Mouse (Mus musculus) cortical plate, adult 2 months (tissue): Measurements from ENCODE around the gene Brca2. TPM values are rescaled to one million over a fixed set of nuclear protein-coding genes. Genes with fewer than 3 reads are reported as not detected.
"Not testable (repeated sequence)": the region's sequence is repeated elsewhere in the genome, so short reads cannot be mapped to it uniquely, and the experiment has no call there.

Experiments used
- H3K27ac ChIP-seq: fragments of 200-500 bp; 2 replicates; pipeline ENCODE4 v1.5.1; 2012; ENCODE audit warnings: low read length, control low read depth, inconsistent platforms; ENCODE audit not compliant: insufficient read depth
- H3K4me1 ChIP-seq: fragments of 200-500 bp; 2 replicates; pipeline ENCODE4 v1.6.1; 2011; ENCODE audit warnings: low read length; ENCODE audit not compliant: control insufficient read depth, insufficient read depth
- H3K4me3 ChIP-seq: fragments of 200-500 bp; 2 replicates; pipeline ENCODE4 v1.5.1; 2011; ENCODE audit warnings: mild to moderate bottlenecking, low read length, control low read depth; ENCODE audit not compliant: insufficient read depth
- CTCF ChIP-seq: fragments of 200-500 bp; IDR thresholded peaks from 2 replicates; pipeline ENCODE4 v1.5.1; 2011; ENCODE audit warnings: mild to moderate bottlenecking, control low read depth, low read length; ENCODE audit not compliant: insufficient read depth; ENCODE audit errors: extremely low read depth
- POLR2A ChIP-seq: fragments of 200-500 bp; IDR thresholded peaks from 2 replicates; pipeline ENCODE4 v1.6.1; 2011; ENCODE audit warnings: mild to moderate bottlenecking, low read length, control low read depth; ENCODE audit not compliant: insufficient read depth; ENCODE audit errors: extremely low read depth
- polyA plus RNA-seq: library from polyadenylated mRNA; depleted of rRNA; stranded (reverse); fragments of >200 nt; gene quantifications from 2 replicates; pipeline ENCODE4 v1.2.3, GENCODE M21; 2012; rRNA removed

The Brca2 gene
- polyA plus RNA-seq, result 6.3 and 7.2 TPM in 2 replicates

- Histone ChIP-seq H3K4me3 (peak within 1 kb of the TSS; percentile 53), H3K27ac (no peak within 1 kb of the TSS), H3K4me1 (no peaks in the 10 kb centered on the region)
- TF ChIP-seq POLR2A, result peak; percentile 80
- TF ChIP-seq CTCF, result no peak
Observed at GRCm38 (mm10) chr5:150521937-150522866, at the start of gene Brca2. Gene Brca2 (plus strand): TSS chr5:150522630.

GRCm38 (mm10) chr5:150477364-150477763 lies 45.1 kb upstream of the Brca2 start:
- H3K27ac ChIP-seq, result no peak overlapping the region

DNA sequence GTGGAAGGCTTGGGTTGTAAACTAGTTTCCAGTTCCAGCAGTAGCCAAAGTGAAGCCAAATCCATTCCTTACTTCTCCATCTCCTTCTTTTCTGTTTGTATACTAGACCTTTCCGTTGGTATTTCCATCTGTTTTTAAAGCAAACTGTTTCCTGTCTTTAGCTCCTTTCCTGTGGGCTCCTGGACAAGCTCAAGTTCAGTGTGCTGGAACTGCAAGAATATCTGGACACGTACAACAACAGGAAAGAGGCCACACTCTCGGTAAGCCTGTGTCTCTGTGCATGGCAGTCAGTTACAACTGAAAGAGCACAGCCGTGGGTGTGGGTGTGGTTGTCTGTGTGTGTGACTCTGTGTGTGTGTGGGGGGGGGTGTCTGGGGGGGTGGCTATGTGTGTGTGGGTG lies 43.8 kb upstream of the Brca2 start:
- no peak overlapping the region for H3K27ac ChIP-seq
- peaks cover 2% of the 10 kb centered on the region; the same call in 1 of the 2 replicates for H3K4me1 ChIP-seq
- TF ChIP-seq CTCF, result no peak
- TF ChIP-seq POLR2A, result no peak
- H3K4me3 ChIP-seq, result no peak overlapping the region

More at GRCm38 (mm10) chr5:150477364-150477763, 45.1 kb upstream of the Brca2 start:
- TF ChIP-seq CTCF, result no peak
- TF ChIP-seq POLR2A, result no peak
- Histone ChIP-seq H3K4me1 (peaks cover 2% of the 10 kb centered on the region; the same call in 1 of the 2 replicates), H3K4me3 (no peak overlapping the region)

DNA sequence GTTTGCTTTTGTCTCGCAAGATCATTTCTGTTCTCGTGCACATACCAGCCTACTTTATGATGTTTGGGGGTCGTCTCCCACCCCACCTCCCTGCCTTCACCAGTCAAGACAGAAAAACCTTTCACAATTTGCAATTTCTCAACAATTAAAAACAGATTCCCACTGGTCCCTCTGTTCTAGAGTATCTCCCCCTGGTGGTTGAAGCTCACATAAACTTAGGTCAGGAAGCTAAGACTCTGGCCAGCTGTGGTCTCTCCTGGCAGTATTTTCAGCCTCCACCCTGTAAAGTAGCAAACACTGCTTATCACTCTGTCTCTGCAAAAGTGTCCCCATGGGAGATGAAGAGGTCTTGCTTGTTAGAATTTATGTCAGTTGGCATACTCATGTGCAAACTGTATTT lies 37.2 kb upstream of the Brca2 start:
- no peak overlapping the region for H3K27ac ChIP-seq
- H3K4me3 ChIP-seq, result no peak overlapping the region
- no peaks in the 10 kb centered on the region for H3K4me1 ChIP-seq
- TF ChIP-seq CTCF (peak; percentile 29; the same call in 1 of the 2 replicates), POLR2A (no peak)

DNA sequence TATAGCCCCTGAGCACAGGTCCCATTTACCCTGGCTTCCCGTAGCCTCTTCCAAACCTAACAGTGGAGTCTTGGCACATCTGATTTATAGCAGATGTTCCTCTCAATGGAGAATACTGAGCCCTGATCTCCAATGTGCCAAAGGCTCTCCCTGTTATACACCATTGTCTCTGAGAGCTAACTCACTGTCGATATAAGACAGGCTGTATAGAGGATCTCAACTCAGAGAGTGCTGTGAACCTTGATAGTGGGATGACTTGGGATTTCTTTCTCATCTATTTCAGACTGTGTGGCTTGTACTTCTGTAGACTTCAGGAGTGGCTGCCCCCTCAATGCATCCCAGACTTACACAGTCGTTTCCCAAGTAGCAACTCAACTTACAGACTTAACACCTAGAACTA lies 32.1 kb upstream of the Brca2 start:
- no peak overlapping the region for H3K27ac ChIP-seq
- TF ChIP-seq POLR2A (no peak), CTCF (no peak)
- H3K4me3 ChIP-seq, result no peak overlapping the region
- H3K4me1 ChIP-seq, result no peaks in the 10 kb centered on the region

DNA sequence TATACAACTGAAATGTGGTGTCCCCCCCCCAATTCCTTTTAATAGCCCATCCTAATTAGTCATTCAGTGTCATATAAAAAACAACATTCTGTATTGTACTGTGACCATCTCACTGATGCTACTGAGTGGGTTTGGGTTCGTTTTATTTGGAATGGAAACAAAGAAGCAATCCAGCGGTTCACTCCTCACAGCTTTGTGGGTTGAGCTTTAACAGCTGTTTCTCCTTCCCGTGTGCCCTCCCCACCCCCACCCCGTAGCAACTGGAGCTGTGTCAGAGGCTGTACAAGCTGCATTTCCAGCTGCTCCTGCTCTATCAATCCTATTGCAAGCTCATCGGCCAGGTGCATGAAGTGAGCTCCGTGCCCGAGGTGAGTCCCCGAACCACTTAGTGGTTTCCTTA lies 31.6 kb upstream of the Brca2 start:
- TF ChIP-seq CTCF (no peak), POLR2A (no peak)
- Histone ChIP-seq H3K4me3 (no peak overlapping the region), H3K27ac (no peak overlapping the region), H3K4me1 (no peaks in the 10 kb centered on the region)

GRCm38 (mm10) chr5:150491573-150492173 lies 30.8 kb upstream of the Brca2 start:
- not testable (repeated sequence) for H3K27ac ChIP-seq, H3K4me3 ChIP-seq, H3K4me1 ChIP-seq

- TF ChIP-seq CTCF, result peak; percentile 57
- no peak for TF ChIP-seq POLR2A
- Histone ChIP-seq H3K4me3 (no peak overlapping the region), H3K4me1 (no peaks in the 10 kb centered on the region), H3K27ac (no peak overlapping the region)
Observed at GRCm38 (mm10) chr5:150495792-150496191, 26.6 kb upstream of the Brca2 start.

- TF ChIP-seq POLR2A, result no peak
- no peaks in the 10 kb centered on the region for H3K4me1 ChIP-seq
- no peak overlapping the region for H3K27ac ChIP-seq
- H3K4me3 ChIP-seq, result no peak overlapping the region
Observed at GRCm38 (mm10) chr5:150510451-150511225, 11.8 kb upstream of the Brca2 start.

DNA sequence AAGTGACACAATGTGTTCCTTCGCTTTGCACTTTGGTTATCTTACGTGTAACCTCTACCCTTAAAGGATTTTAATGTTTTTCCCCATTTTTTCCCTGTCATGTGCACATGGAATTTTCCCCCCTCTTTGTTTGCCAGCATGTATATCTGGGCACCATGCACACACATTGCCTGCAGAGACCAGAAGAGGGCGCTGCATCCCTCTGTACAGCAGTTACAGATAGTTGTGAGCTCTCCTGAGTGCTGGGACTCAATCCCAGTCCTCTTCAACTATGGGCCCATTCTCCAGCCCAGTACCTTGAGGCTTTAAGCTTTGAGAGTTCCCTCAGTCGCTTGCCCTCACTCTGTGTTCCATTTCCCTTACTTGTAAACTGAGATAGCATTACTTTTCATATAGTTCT lies 9.2 kb upstream of the Brca2 start:
- Histone ChIP-seq H3K4me1 (no peaks in the 10 kb centered on the region), H3K27ac (no peak overlapping the region), H3K4me3 (no peak overlapping the region)
- TF ChIP-seq POLR2A (no peak), CTCF (no peak)
